Mouse (Mus musculus) spleen, embryonic (tissue): ENCODE measurements around the gene Lcp1.
"Not testable (repeated sequence)": the region's sequence is repeated elsewhere in the genome, so short reads cannot be mapped to it uniquely, and the experiment has no call there.

Experiments used
- CTCF ChIA-PET: fragments of 350-600 bp; sonication (Branson Sonifier 250); formaldehyde crosslinking; loops from one replicate; lab custom pipeline; 2022; lab: Charles Lee

The Lcp1 gene

GRCm38 (mm10) chr14:75130501-75131318 lies at the start of gene Lcp1, which contains the start of gene Lrrc63:
Gene Lcp1 (plus strand): TSS chr14:75131101.
Gene Lrrc63 (minus strand): TSS chr14:75130881.
- CTCF ChIA-PET, result interaction anchor here (0.6 kb wide), 2 partner anchors 49 to 146 kb away, joined by 3 to 10 read pairs; no protein-coding TSS in a partner anchor

- CTCF ChIA-PET, result no interaction called here
Observed at GRCm38 (mm10) chr14:75102956-75103355, 27.9 kb upstream of the Lcp1 start.

DNA sequence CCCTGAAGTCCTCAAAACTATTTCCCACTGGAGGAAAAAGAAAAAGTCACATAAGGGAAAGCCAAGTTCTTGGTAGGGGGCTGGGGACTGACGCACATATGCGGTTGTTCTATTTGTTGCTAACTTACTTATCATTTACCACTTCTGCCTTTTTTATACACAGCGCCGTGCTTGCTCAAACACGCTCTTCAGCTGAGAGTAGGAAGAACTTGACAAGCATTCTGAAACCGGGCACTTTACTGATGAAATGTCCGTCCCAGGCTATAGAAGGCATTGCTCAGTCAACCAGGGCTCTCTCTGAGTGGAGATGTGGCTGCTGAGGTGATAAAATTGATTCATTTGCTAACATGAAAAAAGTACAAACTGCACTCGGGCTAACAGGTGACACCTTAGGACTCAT lies 9.2 kb upstream of the Lcp1 start:
- CTCF ChIA-PET, result no interaction called here

- CTCF ChIA-PET, result interaction anchor here (0.6 kb wide), 2 partner anchors 63 to 146 kb away, joined by 3 read pairs; no protein-coding TSS in a partner anchor
Observed at GRCm38 (mm10) chr14:75131324-75131935, 529 bp downstream of the Lcp1 start.

GRCm38 (mm10) chr14:75136119-75136966 lies 5.4 kb downstream of the Lcp1 start:
- CTCF ChIA-PET, result interaction anchor here (0.6 kb wide), 1 partner anchor 150 kb away, joined by 4 read pairs; no protein-coding TSS in a partner anchor

DNA sequence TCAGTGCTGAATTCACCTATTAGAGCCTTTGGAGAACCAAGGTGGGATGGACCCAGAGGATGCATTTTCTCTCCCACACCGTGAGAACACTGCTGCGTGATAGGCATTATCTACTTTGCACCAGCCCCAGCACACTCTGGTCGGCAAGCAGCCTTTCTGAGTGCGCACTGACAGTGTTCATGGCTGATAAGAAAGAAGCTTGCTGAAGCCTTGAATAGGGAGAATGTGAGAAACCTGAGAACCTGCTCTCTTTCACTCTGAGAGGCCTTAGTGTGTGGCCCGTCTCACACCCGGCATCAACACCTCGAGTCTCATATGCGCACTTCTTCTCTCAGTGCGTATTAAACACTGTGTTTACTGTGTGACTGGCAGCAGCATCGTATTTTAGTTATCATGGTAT lies 7.6 kb downstream of the Lcp1 start:
- CTCF ChIA-PET, result interaction anchor here (0.6 kb wide), 1 partner anchor 86 kb away, joined by 4 read pairs; no protein-coding TSS in a partner anchor

- CTCF ChIA-PET, result no interaction called here
Observed at GRCm38 (mm10) chr14:75139225-75139624, 8.3 kb downstream of the Lcp1 start.

GRCm38 (mm10) chr14:75147706-75148105 lies 16.8 kb downstream of the Lcp1 start:
- CTCF ChIA-PET, result not testable (repeated sequence)

DNA sequence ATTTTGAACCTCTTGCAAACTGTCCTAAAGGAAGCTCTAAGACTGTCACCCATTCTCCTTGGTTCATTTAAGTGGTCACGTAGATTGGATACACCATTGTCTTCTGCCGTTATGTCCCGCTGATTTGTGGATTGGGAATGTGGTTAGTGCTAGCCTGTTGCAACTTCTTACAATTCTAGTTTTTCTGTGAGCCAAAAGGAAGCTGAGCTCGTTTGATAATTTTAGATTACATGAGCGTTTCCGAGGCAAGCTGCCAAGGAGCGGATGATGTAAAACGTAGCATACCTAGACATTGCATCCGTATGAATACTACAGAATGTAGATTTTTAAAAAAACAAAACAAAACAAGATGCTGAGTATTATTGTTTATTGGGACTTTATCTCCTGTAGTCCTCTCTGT lies 17.3 kb downstream of the Lcp1 start:
- CTCF ChIA-PET, result no interaction called here

DNA sequence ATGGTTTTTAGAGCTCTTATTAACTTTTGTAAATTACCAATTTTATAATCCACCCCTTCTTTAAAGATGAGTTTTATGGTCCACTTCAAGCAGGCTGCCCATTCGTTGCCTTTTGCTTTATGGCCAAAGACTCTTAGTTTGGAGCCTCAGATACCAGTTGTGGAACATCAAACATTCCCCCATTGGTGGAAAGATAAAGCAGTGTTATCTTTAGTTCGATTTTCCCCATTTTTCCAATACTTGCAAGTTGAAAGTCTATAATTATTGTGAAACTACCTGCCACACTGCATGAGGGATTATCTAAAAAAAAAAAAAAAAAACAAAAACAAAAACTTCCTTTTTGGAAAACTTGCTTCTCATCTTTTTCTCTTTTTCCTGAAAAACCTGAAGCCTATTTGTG lies 19.8 kb downstream of the Lcp1 start:
- CTCF ChIA-PET, result no interaction called here

DNA sequence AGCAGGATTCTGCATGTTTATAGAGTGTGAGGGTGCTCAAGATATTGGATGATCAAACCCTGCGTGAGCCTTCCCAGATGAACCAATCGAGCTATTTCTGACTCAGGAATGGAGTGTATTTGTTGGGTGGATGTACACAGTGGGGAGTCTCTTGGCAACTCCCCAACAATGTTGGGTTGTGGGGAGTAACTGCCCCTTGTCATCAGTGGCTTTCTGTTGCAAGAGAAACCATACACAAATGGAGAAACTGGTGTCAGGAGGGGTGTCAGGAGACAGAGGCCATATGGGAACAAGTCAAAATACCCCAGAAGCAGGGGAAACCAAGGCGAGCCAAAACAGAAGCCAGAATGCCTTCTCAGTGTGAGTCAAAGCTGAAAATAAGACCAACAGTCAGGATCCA lies 20.2 kb downstream of the Lcp1 start:
- CTCF ChIA-PET, result no interaction called here

- CTCF ChIA-PET, result no interaction called here
Observed at GRCm38 (mm10) chr14:75154481-75154880, 23.6 kb downstream of the Lcp1 start.

- CTCF ChIA-PET, result no interaction called here
Observed at GRCm38 (mm10) chr14:75159375-75159774, 28.5 kb downstream of the Lcp1 start.

DNA sequence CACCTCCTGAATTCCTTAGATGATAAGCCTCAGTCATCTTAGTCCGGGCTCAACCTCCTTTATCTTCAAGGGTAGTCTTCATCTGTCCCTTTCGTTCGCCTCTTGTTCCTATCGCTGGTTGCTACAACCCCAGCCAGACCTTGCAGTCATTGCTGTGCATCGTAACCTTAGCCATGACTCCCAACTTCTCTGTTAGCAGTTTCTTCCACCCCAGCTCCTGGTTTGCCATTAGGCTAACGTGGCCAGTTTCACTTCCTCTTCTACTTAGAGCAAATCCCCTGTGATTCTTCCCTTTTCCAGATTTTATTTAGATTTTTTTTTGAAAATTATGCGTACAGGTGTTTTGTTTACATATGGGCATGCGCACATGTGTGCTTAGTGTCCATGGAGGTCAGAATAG lies 33.0 kb downstream of the Lcp1 start:
- CTCF ChIA-PET, result interaction anchor here (0.5 kb wide), 1 partner anchor 153 kb away, joined by 3 read pairs; no protein-coding TSS in a partner anchor

GRCm38 (mm10) chr14:75164345-75164744 lies 33.4 kb downstream of the Lcp1 start:
- CTCF ChIA-PET, result interaction anchor here (0.5 to 0.6 kb wide), 3 partner anchors 98 to 364 kb away, joined by 3 read pairs; no protein-coding TSS in a partner anchor

DNA sequence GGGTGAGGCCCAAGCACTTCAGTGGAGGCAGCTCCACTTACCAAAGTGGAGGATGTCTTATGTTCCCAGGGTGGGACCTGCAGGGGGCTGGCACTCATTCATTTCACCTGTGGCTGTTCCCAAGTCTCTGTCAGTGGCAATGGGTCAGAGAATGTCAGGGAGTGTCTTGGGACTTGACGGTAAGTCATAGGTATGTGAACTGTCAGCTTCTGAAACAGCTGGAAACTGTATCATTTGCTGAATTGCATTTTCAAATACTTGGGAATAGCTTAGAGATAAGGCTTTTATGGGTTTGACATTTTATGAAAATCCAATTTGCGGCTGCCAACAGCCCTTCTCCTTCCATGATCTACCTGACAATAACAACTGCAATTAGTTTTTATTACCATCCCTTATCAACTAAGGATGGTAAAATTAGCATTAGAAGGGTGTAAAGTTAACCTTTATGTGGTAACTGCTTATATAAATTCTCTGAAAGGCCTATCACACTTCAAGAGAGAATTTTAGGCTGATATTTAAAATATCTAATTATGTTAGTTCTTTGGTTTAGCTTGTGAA lies 34.8 kb downstream of the Lcp1 start:
- CTCF ChIA-PET, result no interaction called here

DNA sequence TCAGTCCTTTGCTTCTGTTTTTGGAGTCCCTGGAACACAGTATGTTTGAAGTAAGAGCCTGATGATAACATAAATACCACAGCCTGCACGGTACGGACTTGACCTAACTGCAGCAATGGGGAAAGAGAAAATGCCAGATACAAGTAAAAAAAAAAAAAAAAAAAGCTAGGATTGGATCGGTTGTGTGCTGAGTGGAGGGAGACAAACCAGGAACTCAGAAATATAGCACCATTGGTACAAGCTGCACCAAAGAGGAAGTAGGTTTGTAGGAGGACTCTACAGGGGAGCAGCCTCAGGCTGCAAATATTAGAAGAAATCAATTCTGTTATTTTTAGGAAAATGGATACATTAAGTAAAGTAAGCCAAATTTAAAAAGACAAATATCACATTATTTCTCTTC lies 37.6 kb downstream of the Lcp1 start:
- CTCF ChIA-PET, result interaction anchor here (0.6 to 0.9 kb wide), 3 partner anchors 16 to 130 kb away, joined by 3 to 4 read pairs (median 3); no protein-coding TSS in a partner anchor

- CTCF ChIA-PET, result interaction anchor here (1.0 kb wide), 1 partner anchor 10 kb away, joined by 3 read pairs; no protein-coding TSS in a partner anchor
Observed at GRCm38 (mm10) chr14:75170546-75170945, 39.6 kb downstream of the Lcp1 start.

- CTCF ChIA-PET, result no interaction called here
Observed at GRCm38 (mm10) chr14:75174296-75174695, 43.4 kb downstream of the Lcp1 start.

- CTCF ChIA-PET, result no interaction called here
Observed at GRCm38 (mm10) chr14:75174731-75175555, 44.0 kb downstream of the Lcp1 start.
